ENCODE assay signal across 21 mouse cellular contexts in genomic region chr1:155069696-155070095, GRCm38 (mm10). TPM values are rescaled to one million over a fixed set of nuclear protein-coding genes. Genes with fewer than 3 reads are reported as not detected.
DNase-seq lines count a peak whose midpoint lies in the region; ATAC-seq and TF ChIP-seq lines count a peak whose summit lies in the region.
"Had no signal": no experiment of that assay in that cellular context is flagged by ENCODE, and none has a peak within 500 bp of the region (broad histone marks: within the 10 kb centered on the region; RNA-seq: fewer than 3 reads in every experiment).

No protein-coding gene starts in this region.

- H3K27ac ChIP-seq in gastrocnemius, adult 2 months: peak overlapping the region; percentile 54
- H3K27ac ChIP-seq in left cerebral cortex, adult 2 months: peak overlapping the region; percentile 9
- no peak overlapping the region for H3K27ac ChIP-seq in midbrain, postnatal 0 days (ENCODE audit: low read depth, low read length)
- H3K27ac ChIP-seq: forebrain, embryonic 15.5 days; heart, embryonic 13.5 days; layer of hippocampus, adult 2 months; liver, embryonic 13.5 days; midbrain, embryonic 15.5 days had no signal

- ATAC-seq in midbrain, postnatal 0 days (ENCODE audit: low FRiP score): no peak
- ATAC-seq: forebrain, embryonic 15.5 days; midbrain, embryonic 15.5 days had no signal

- H3K36me3 ChIP-seq in midbrain, postnatal 0 days (ENCODE audit: insufficient read depth, low read length): no peaks in the 10 kb centered on the region
- H3K36me3 ChIP-seq: forebrain, embryonic 15.5 days; heart, embryonic 13.5 days; liver, embryonic 13.5 days; midbrain, embryonic 15.5 days had no signal

- peak; percentile 45 for DNase-seq in gastrocnemius, adult 2 months
- DNase-seq in gastrocnemius, postnatal 14 days: no peak
- no peak for DNase-seq in left cerebral cortex, adult 2 months (ENCODE audit: extremely low spot score in 1 of 2, low spot score in 2 of 2)
- no peak for DNase-seq in left cerebral cortex, adult 18-20 months (ENCODE audit: low spot score in 2 of 2)
- DNase-seq in urinary bladder, postnatal 14 days (ENCODE audit: low spot score): peak; percentile 59
- no peak for DNase-seq in urinary bladder, adult 18-20 months (ENCODE audit: low spot score in 2 of 2)
- no peak for DNase-seq in right cerebral cortex, adult 18-20 months
- DNase-seq in midbrain, postnatal 0 days (ENCODE audit: low spot score): no peak
- DNase-seq: adrenal gland, adult 2 months; cerebellum, adult 11 months; cerebellum, postnatal 36 days; heart, adult 11 months; heart, postnatal 36 days; liver, embryonic 13.5 days; thymus, postnatal 14 days had no signal

- WGBS in midbrain, postnatal 0 days: 58% methylated on average over 7 of the region's 7 CpGs

- H3K4me1 ChIP-seq in midbrain, postnatal 0 days (ENCODE audit: insufficient read depth, low read length): peaks cover 19% of the 10 kb centered on the region

- H3K27me3 ChIP-seq in midbrain, postnatal 0 days (ENCODE audit: insufficient read depth, low read length): no peaks in the 10 kb centered on the region
- H3K27me3 ChIP-seq: CH12.LX; forebrain, embryonic 15.5 days; heart, embryonic 13.5 days; midbrain, embryonic 15.5 days had no signal

- no peak overlapping the region for H3K4me2 ChIP-seq in midbrain, postnatal 0 days (ENCODE audit: low read depth, low read length, poor library complexity, severe bottlenecking)
- H3K4me2 ChIP-seq: forebrain, embryonic 15.5 days; heart, embryonic 13.5 days; liver, embryonic 13.5 days; midbrain, embryonic 15.5 days had no signal

- H3K9ac ChIP-seq in midbrain, postnatal 0 days (replicated peaks; ENCODE audit: low read length, poor library complexity, severe bottlenecking): no peak overlapping the region
- H3K9ac ChIP-seq: forebrain, embryonic 15.5 days; heart, embryonic 13.5 days; liver, embryonic 13.5 days; midbrain, embryonic 15.5 days had no signal

- no peak for TF ChIP-seq CTCF in gastrocnemius, adult 2 months (IDR thresholded peaks at IDR 0.05)
- no peak for TF ChIP-seq CTCF in left cerebral cortex, adult 2 months (IDR thresholded peaks at IDR 0.05)
- no peak for TF ChIP-seq CTCF in midbrain, postnatal 0 days (IDR thresholded peaks at IDR 0.05)

- no peaks in the 10 kb centered on the region for H3K9me3 ChIP-seq in midbrain, postnatal 0 days (ENCODE audit: low read length)
- H3K9me3 ChIP-seq: forebrain, embryonic 15.5 days; heart, embryonic 13.5 days; liver, embryonic 13.5 days; midbrain, embryonic 15.5 days had no signal

- H3K4me3 ChIP-seq in gastrocnemius, adult 2 months: no peak overlapping the region
- no peak overlapping the region for H3K4me3 ChIP-seq in left cerebral cortex, adult 2 months
- H3K4me3 ChIP-seq in midbrain, postnatal 0 days (ENCODE audit: low read depth, low read length): no peak overlapping the region
- H3K4me3 ChIP-seq: forebrain, embryonic 15.5 days; heart, embryonic 13.5 days; layer of hippocampus, adult 2 months; liver, embryonic 13.5 days; megakaryocyte, embryonic 14.5 days; midbrain, embryonic 15.5 days had no signal

- intact Hi-C loops in gastrocnemius, adult 2 months (cut with DNase I): no loop called here
- intact Hi-C loops in gastrocnemius, postnatal 14 days (cut with DNase I; ENCODE audit: low total_unique reads): no loop called here
- intact Hi-C loops in left cerebral cortex, adult 2 months (cut with DNase I): no loop called here

RNA-seq across cellular contexts. Expression of gene Ier5, which starts 29.7 kb away (rescaled TPM):
- 1 to 10 TPM; 4.6 to 4.7 TPM for total RNA-seq in gastrocnemius, adult 2 months (2021)
- total RNA-seq in gastrocnemius, postnatal 14 days (2021): 1 to 10 TPM; 4.6 to 6.4 TPM
- 10 to 100 TPM; 60.4 to 75.1 TPM for total RNA-seq in left cerebral cortex, adult 2 months (2021)
- 10 to 100 TPM; 76.3 to 83.2 TPM for total RNA-seq in left cerebral cortex, adult 18-20 months (2021)
- total RNA-seq in midbrain, postnatal 0 days (2014; rRNA removed): 30.1 and 44.2 TPM in 2 replicates
- 3.9 and 4.0 TPM in 2 replicates for polyA plus RNA-seq in midbrain, postnatal 0 days (2015; fragmentation: Nextera tagmentation; extraction: Ambion mirVana)

Comparison
In these comparisons a context has a peak if more than half of its experiments do, and no peak if none do; other contexts are left out.
1. DNase-seq: peak in gastrocnemius, adult 2 months (single experiment) and urinary bladder, postnatal 14 days (single experiment); none in gastrocnemius, postnatal 14 days (single experiment), left cerebral cortex, adult 2 months (0 of 2), left cerebral cortex, adult 18-20 months (0 of 2), urinary bladder, adult 18-20 months (0 of 2), right cerebral cortex, adult 18-20 months (single experiment) and midbrain, postnatal 0 days (single experiment).